Mouse (Mus musculus) left cerebral cortex, adult 11 months (tissue): ENCODE measurements at regions not wholly inside any gene's neighbourhood (a gene's known extent, or its start where the extent isn't known, plus 50 kb on each side); places are given as distances from the start of the nearest gene placed in this dataset.
"Not testable (repeated sequence)": the region's sequence is repeated elsewhere in the genome, so short reads cannot be mapped to it uniquely, and the experiment has no call there.

ENCODE experiments used
- DNase-seq: peaks from one replicate; pipeline ENCODE4 v3.0.0; 2022; ENCODE audit warnings: low spot score

DNA sequence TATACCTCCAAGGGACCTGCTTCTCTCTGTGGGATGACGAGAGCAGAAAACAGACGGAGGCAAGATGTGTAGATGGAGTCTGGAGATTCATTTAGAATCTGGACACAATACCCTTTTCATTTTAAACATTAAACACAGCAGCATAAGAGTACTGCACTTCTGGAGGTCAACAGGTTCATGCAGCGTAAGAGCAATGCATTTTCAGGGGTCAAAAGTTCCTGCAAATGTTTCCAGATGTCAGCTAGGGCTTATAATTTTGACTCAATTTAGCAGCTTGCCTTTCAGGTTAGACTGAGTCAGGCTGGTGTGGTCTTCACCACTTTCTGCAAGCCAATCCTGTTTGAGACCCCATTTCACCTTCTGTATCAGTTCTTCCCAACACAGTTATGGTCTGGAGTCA is 277.9 kb downstream of the Hace1 start:
- DNase-seq, result no peak

DNA sequence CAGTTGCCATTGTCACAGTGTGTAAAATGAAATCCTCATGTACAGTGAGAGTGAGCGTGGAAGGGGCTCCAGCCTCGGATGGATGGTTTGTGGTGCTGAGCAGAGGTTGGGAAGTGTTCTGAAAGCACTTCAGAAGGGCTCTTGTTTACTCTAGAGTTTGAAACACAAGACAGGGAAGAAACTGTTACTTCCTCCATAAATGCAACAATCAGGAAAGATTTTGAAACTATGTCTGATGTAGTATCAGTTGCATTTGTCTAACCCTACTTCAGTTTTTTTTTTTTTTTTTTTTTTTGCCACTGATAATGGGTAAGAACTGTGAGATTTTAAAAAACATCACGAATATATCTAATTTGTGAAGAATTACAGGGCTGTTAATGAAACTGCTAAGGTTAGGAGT is 281.5 kb downstream of the Hace1 start:
- DNase-seq, result no peak

DNA sequence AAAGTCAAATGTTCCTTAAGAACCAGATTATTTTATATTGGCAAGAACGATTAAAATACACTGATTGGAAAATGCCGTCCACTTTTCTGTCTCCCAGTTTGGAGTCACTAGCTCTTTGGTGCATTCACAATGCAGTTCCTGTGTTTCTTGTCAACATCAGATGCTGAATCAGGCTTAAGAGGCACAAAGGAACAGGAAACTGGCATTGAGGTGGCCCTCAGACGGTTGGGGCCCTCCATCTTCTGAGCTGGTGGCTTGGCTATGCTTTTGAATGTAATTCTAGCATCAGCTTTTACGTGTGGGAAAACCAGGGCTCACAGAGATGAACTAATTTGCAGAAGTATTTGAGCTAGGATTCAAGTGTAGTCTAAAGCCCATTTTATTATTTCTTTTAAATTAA is 282.3 kb downstream of the Hace1 start:
- no peak for DNase-seq

DNA sequence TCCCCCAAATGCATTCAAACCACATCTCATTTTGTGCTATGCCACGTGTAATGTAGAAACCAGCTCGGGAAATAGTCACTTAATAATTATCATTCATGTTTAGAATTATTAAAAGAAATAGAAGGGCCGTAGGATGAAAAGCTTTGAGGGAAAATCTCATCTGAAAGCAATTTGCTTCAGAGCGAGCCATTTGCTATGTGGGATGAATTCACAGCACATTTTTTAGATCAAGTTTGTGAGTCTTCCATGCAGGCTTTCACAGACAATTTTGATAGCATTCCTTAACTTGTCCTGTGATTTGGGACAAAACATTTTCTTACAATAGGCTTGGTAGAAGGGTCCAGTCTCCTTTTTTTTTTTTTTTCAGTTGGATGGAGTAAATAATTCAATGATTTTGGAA is 283.1 kb downstream of the Hace1 start:
- no peak for DNase-seq

DNA sequence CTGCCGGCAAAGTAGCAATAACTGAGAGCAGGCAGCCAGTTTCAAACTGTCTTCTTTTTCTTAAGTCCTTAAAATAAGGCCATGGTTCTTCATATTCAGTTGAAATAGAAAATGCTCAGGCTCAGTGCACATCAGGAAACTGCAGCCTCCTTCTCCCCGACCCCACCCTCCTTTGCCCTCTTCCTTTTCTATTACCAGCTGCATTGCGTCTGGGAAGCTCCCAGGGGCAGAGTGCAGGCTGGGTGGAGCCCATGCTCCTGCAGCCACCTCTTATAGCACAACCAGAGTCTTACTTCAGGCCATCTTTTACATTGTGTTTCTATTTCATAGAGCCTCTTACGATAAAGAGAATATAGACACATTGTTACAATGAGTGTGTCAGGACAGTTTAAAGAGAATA is 288.2 kb downstream of the Hace1 start:
- no peak for DNase-seq

DNA sequence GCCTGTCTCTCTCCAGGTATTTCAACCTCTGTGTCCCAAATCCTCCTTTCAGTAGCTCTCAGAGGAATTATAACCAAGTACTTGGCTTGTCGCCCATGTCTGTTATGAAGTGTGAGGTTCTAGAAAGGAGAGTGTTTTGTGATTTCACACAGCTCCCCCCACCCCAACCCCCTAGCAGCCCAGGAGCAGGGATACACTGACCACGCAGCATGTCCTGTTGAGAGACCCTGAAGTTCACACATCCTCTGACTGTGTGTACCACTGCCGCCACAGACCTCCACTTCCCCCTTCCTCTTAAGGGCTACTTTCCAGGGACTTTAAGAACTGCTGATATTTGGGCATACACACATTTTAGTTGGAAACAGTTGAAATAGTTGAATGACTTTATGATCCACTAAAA is 289.2 kb downstream of the Hace1 start:
- DNase-seq, result no peak

DNA sequence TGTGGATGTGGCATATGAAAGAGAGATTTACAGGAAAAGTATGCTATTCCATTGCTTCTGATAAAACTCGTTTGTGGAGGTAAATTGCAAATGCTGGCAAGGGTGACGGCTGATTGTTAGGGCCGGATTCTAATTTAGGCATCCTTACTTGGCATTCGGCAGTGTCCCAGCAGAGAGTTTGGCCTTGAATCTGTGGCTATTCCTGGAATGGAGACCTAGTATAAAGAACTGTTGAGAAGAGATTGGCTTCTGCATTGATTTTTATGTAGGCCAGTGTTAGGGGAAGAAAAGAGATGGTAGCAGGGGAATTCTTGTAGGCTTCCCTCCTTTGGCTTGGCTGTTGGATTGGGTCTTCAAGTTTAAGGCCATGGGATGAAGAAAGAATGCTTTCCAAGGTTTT is 293.4 kb downstream of the Hace1 start:
- no peak for DNase-seq

DNA sequence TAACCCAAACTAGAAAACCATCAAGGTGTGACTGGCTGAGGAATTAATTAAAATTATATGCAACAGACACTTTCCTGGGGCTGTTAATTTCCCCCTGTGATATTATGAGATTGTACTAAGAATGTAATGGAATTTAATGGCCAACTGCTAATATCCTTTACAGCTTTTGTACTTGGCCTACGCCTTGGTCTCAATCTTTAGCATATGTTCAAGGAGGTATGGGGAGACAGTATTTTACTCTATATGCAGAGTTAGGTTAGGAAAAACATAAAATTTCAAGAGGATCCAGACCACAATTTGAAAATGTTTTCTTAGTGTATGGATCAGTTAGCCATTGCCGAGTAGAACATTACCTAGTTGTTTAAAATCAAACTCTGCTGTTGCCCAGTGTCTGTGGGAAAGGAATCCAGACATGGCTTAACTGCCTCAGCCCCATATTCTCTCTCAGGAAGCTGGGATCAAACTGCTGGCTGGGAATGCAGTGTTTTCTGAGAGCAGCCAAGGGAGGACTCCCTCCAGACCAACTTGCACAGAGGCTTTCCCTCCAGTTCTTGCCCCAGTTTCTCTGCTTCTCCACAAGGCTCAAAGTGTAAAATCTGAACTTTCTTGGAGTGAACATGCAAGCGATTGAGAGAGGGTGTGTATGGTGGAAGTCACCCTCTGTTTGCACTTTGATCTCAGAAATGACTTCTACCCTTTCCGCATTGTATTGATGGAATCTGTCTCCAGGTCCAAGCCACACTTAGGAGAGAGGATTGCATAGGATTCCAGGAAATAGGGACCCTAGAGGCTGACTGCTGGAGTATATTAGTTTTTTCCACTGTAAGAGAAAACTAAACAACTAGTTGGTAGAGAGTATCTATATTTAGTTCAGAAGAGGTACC is 294.6 kb downstream of the Hace1 start:
- no peak for DNase-seq

DNA sequence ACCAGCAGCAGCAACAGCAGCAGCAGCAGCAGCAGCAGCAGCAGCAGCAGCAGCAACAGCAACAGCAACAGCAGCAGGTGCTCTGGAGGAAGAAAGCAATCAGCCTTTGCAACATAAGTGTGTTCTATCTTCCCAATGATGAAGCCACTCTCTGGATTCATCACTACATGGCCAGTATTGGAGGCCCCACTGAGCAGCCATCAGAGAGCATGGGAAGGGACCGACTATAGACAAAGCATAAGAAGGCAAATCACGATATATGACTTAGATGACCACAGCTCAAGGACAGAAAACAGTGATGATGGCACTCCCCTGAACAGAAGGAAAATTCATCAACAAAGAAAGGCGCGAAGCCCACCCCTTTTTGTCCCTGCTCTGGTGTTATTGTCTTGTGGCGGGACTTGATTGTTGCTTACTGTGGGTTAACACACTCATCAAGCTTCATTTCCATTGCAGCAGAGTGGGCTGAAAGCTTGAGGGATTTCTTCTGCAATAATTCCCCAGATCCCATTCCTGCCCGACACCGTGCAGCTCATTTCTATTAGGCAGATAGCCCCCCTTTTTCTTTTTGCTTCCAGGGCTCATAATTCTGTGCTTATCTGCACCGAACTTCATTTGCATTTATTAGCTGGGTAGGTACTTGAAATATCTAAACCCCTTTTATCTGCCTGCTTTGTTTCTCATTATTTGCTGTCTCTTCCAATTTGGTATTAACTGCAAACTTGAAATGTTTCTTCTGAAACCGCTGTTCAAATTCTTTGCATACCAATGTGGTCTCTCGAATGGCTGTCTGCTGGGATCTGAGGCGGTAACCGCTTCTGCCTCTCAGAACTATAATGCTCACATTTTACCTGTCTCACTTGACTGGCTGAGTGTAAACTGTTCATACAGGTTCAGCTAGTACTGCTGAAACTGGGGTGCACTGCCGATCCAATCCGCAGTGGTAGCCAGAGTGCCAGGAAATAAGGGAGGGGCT is 296.5 kb downstream of the Hace1 start:
- DNase-seq, result no peak

DNA sequence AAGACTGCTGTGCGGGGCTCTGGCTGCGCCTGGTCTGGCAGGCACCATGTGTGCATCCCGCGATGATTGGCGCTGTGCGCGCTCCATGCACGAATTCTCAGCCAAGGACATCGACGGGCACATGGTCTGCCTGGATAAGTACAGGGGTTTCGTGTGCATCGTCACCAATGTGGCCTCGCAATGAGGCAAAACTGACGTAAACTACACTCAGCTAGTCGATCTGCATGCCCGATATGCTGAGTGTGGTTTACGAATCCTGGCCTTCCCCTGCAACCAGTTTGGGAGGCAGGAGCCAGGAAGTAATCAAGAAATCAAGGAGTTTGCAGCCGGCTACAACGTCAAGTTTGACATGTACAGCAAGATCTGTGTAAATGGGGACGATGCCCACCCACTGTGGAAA is 297.7 kb downstream of the Hace1 start:
- DNase-seq, result not testable (repeated sequence)

DNA sequence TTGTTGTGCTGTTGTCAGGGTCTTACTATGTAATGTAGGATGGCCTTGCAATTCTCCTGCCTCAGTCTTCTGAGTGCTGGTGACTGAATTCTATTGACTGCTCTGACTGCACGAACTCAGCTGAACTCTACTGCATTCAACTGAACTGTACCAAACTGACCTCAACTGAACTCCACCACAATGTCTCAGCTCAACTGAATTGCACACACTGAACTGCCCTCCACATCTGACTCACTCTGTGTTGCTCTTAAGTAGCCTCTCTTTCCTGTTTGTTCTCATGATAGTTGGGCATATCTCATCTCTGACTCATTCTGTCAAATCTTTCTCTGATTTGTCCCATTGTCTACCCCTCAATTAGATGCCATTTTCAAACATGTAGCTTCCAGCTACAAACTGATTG is 306.1 kb downstream of the Hace1 start:
- no peak for DNase-seq

DNA sequence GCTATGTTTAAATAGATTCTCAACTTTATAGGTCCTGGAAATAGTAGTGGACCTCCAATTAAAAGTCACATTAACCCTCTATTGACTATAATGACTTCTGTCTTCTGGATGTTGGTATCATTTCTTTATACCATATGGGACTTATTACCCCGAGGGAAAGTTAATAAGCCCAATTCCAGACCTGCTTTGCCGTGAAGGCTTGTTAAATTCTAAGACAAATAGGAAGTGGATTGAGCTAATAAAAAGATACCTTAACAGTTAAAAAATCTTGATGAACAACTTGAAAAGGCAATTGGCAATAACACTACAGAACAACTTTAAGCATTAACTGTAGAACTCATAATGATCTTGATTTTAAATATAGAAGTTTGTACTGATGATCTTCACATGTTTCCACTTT is 309.0 kb downstream of the Hace1 start:
- no peak for DNase-seq

DNA sequence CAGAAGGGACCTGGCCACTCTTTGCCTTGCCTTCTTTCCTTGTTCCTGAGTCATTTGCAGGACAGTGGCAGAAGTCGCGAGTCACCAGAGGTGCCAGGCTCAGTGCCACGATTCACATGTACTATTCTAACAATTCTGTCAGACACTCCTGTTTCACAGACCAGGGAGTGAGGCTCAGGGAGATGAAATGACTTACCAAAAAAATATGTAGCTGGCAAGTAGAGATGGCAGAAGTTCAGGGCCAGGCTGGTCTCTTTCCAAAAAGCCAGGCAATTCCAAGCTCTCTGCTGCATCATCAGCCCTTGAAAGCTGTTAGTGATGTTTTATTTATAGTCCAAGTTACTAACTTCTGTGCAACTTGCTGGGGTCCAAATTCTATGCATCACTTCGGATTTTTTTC is 311.2 kb downstream of the Hace1 start:
- DNase-seq, result no peak

DNA sequence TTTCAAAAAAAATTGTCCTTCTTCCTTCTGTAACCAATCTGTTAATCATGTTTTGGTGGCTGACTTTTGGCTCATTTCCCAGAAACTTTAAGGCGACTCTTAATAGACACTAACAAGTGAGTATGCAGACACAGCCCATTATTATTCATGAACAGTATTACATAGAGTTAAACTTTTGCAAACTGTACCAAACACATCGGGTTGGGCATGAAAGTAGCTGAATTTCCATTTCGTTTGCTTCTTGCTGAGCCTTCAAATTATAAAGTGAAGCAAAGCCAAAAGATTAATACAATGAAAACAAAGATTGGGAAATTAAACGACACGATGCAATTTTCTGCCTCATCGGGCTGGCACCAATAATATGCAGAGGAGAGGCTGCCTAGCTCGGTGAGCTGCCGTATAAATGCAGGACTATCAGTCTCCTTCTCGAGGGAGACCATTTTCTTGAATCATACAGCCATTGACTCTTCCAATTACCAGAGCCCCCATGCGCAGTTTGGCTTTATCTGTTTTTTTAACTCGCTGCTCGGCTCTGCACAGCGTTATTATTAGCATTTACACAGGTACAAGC is 311.8 kb downstream of the Hace1 start:
- no peak for DNase-seq

DNA sequence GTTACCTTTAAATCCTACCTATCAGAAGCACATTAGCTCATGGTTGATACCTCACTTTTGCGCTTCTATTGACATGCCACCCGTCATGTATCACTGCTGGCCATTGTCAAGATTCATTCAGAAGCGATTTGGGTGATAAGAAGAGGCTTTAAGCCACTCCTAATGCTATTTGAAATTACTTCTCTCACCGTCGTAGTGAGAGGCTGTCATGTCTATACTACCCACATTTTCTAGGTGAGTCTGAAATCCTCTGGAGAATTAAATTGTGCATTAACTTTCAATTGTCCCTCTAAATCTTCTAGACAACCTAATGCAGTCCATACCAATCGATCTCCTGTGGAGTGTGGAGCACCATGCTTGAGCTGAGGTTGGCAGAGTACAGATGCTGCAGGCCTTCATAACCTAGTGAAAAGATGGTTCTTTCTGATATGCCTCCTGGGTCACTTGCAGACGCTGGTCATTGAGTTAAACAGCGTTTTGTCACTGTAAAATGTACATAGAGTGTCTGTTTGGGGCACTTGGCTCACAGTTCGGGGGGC is 312.5 kb downstream of the Hace1 start:
- DNase-seq, result no peak

DNA sequence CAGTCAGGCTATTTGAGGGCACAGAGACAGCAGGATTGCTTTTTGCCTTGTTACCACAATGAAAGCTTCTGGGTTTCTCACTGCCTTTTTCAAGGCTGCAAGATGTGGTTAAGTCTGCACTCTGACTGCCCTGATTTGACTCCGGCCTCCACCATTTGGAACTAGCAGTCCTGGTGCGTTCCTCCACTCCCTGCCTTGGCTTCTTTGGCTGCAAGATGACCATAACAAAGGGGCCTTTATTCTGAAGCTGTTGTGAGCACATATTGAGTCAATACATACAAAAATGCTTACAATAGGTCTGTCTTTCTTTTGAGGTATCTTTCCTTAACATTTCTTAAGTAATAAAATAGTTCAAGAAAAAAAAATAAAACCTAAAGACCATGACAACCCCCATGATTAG is 314.8 kb downstream of the Hace1 start:
- DNase-seq, result no peak

DNA sequence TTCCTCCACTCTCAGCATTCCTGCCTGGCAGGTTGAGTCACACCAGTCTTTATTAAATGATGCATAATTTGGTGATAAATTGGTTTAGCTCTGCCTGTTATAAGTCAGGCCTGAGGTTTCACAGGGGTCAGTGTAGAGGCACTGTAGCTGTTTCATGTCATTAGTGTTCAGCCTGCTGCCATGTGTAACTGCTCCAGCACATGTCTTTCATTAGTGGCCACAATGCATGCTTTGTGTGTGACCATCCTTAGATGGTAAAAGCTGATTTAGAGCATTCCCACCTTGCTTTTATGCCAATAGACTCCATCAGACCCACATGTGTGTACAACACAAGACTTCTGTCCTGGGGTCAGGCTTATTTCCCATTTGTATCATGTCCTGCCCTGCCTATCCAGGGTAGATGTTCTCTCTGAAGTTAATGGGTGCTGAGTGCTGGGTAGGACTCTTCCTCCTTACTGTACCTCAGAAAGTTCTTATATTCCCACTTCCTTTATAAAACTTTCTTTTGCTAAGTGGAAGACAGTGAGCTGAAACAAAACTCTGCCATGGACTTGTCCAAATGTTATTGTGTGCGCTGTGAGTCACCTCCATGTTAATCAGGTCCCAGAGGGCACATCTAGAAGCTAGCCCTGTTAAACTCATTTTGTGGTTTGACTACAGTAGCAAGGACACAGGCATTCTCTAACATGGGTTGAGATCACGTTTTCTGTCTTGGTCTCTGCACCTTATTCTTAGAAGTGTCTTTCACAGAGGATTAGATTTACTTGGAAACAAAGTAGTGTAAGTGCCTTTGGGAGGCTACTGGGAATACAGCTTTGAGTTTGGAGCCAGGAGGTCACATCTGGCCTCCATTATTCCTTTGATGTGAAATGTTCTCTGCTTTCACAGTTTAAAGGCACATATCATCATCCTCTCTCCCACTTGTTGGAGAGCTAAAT is 316.5 kb downstream of the Hace1 start:
- no peak for DNase-seq

DNA sequence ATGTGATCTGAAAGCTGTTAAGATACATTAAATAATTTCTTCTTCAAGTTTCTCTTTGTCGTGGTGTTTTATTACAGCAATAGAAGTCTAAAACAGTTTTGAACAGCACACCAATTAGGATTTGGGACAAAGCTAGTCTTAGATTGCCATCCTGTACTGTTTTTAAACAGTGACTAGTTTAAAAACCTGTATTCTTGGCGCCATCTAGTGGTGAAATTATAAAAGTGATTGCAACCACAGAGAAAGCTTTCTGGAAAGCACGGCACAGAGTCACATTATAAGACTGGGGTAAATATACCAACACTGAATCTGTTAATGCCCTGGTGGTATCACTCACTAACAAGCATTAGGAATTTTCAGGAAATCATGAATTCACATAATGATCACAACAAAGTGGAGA is 339.3 kb downstream of the Hace1 start:
- DNase-seq, result peak; percentile 2

DNA sequence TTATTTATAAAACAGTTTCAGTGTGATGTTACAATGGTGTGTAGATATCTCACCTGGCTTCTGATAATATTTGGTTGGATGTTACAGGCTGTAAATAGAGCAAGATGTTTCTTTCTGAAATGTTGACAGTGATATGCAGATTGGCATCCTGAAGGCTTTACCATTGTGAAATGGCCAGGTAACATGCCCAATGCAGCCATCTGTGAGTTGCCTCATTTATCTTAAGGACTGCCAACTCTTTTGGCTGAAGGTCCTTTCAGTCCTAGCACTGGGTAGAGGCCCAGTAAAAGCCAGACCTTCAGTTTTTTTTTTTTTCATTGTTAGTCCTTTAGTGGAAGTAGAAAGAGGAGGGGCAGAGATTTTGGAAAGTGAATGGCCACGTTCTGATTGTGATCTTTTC is 348.1 kb downstream of the Hace1 start:
- no peak for DNase-seq

DNA sequence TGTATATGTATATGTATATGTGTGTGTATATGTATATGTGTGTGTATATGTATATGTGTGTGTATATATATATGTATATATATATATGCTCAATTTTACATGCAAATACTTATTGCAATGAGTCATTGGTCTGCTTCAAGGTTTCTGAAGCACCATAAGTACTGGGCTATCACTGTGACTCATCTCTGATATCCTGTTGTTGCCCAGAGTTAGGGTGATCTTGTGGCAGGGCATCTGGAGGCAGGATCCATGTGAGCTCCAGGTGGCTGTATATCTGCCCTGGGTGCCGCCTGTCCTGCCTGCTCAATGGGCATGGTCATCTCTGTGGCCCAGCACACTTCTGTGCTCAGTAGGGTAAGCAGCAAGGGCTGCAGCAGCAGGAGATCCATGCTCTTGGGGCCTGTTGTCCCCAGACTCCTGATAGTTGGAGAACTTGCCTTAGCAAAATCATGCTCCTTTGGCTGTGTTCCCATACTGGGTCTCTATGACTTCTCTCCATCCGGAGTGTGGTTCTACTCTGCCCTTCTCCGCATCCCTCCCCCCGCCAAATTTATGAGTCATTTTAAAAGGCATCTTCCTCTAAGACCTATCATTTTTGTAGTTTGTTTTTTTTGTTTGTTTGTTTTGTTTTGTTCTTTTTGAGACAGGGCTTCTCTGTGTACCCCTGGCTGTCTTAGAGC is 356.1 kb downstream of the Hace1 start:
- DNase-seq, result no peak

DNA sequence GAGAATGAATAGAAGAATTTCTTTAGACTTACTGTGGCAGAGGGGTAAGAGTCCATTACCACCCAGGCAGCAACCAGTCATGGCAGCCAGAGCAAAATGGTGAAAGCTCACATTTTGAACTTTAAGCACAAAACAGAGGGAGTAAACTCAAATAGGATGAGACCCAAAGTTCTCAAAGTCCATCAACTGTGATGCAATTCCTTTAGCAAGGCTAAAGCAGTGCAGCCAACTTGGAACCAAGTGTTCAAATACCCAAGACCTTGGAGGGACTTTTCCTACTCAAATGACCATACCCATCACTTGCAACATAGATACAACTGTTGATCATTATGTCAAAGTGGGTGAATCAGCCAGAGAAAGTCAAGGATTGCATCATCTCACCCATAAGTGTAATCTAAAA is 380.1 kb downstream of the Hace1 start:
- no peak for DNase-seq
